Mouse (Mus musculus) lung, postnatal 0 days (tissue): ENCODE data around the gene Ankrd9.

Experiments used
- CTCF ChIP-seq: IDR thresholded peaks from 2 replicates; pipeline ENCODE4 v1.5.1; 2016; ENCODE audit warnings: antibody characterized with exemption, mild to moderate bottlenecking
- EP300 ChIP-seq: IDR thresholded peaks from 2 replicates; pipeline ENCODE4 v1.6.1; 2016; ENCODE audit warnings: antibody characterized with exemption, mild to moderate bottlenecking, control low read depth

DNA sequence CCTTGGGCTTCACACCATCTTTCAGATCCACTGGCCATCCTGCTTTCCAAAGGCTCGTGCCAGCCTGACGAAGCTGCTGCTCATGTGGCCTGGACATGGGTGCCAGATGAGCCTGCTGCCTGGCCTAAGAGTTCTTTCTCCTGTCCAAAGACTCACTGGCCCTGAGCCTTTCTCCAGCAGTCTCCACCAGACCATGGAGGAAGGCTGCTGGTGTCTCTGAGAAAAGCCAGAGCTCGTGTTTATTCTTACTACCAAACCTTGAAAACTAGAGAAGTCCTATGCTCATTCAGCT is 30.0 kb downstream of the Ankrd9 start:
- TF ChIP-seq CTCF = no peak
- no peak for TF ChIP-seq EP300
